Mouse (Mus musculus) liver, postnatal 0 days (tissue): Measurements from ENCODE around the gene Dock4. TPM values are rescaled to one million over a fixed set of nuclear protein-coding genes. Genes with fewer than 3 reads are reported as not detected.
A peak's percentile ranks its signal among the peaks of the same experiment; 100 is the strongest.

Experiments used
- ATAC-seq: fragments of 200-750 bp; cut with Nextera tagmentation; 2 replicates; pipeline ENCODE4 v1.8.0; 2017; ENCODE audit warnings: mild to moderate bottlenecking, moderate library complexity
- DNase-seq: peaks from one replicate; pipeline ENCODE4 v3.0.0-alpha.2; 2016
- H3K27ac ChIP-seq: fragments of 300-500 bp; sonication (generic); 2 replicates; pipeline ENCODE4 v1.5.1; 2014; ENCODE audit warnings: antibody characterized with exemption, moderate library complexity, mild to moderate bottlenecking, low read depth
- H3K27me3 ChIP-seq: fragments of 300-500 bp; sonication (generic); 2 replicates; pipeline ENCODE4 v1.6.1; 2014; ENCODE audit warnings: low read length, control low read depth, mixed read lengths; ENCODE audit not compliant: insufficient read depth
- H3K36me3 ChIP-seq: fragments of 300-500 bp; sonication (generic); replicated peaks from 2 replicates; pipeline ENCODE4 v1.6.1; 2014; ENCODE audit warnings: mild to moderate bottlenecking, control low read depth, low read length, moderate library complexity, mixed read lengths; ENCODE audit not compliant: insufficient read depth
- H3K4me1 ChIP-seq: fragments of 300-500 bp; sonication (generic); 2 replicates; pipeline ENCODE4 v1.6.1; 2014; ENCODE audit warnings: antibody characterized with exemption, mild to moderate bottlenecking, control low read depth; ENCODE audit not compliant: insufficient read depth
- H3K4me2 ChIP-seq: fragments of 300-500 bp; sonication (generic); 2 replicates; pipeline ENCODE4 v1.6.1; 2014; ENCODE audit warnings: low read depth, mild to moderate bottlenecking, low read length, moderate library complexity, mixed read lengths
- H3K4me3 ChIP-seq: fragments of 300-500 bp; sonication (generic); 2 replicates; pipeline ENCODE4 v1.5.1; 2014; ENCODE audit warnings: low read depth, low read length
- H3K9ac ChIP-seq: fragments of 300-500 bp; sonication (generic); replicated peaks from 2 replicates; pipeline ENCODE4 v1.6.1; 2014; ENCODE audit warnings: mild to moderate bottlenecking, moderate library complexity
- H3K9me3 ChIP-seq: fragments of 300-500 bp; sonication (generic); 2 replicates; pipeline ENCODE4 v1.6.1; 2016; ENCODE audit warnings: mild to moderate bottlenecking, control low read depth, low read length, mixed read lengths
- CTCF ChIP-seq: sonication (generic); IDR thresholded peaks from 2 replicates; pipeline ENCODE4 v1.5.1; 2016; ENCODE audit warnings: antibody characterized with exemption, low read depth
- EP300 ChIP-seq: IDR thresholded peaks from 2 replicates; pipeline ENCODE4 v1.6.1; 2016; ENCODE audit warnings: antibody characterized with exemption, low read depth, mild to moderate bottlenecking
- WGBS: fragments of 180-500 bp; shearing (Covaris S2); extraction: QIAGEN DNeasy Blood & Tissue Kit; methylation state at CpG from one replicate; pipeline ENCODE4 v1.1.7; 2014; ENCODE audit not compliant: insufficient replicate concordance; 5-methylcytosine and 5-hydroxymethylcytosine counted together
- polyA plus RNA-seq: library from polyadenylated mRNA; unstranded; fragments of >200 nt; fragmentation: Nextera tagmentation; extraction: Ambion mirVana; gene quantifications from 2 replicates; pipeline ENCODE4 v1.2.1, GENCODE M21; 2015

Gene Dock4
- polyA plus RNA-seq, 1 experiment from 2014 or later, result 1.3 TPM

- Histone ChIP-seq H3K36me3 (no peaks in the 10 kb centered on the region), H3K4me1 (no peaks in the 10 kb centered on the region), H3K4me3 (no peak overlapping the region), H3K27me3 (no peaks in the 10 kb centered on the region), H3K9ac (no peak overlapping the region), H3K27ac (no peak overlapping the region), H3K9me3 (no peaks in the 10 kb centered on the region), H3K4me2 (no peak overlapping the region)
- ATAC-seq (no peak), DNase-seq (no peak)
- TF ChIP-seq EP300, result no peak
- TF ChIP-seq CTCF, result no peak
These were observed 382.3 kb downstream of the Dock4 start for GRCm38 (mm10) chr12:40828025-40828424.

GRCm38 (mm10) chr12:40829269-40829668 lies 383.5 kb downstream of the Dock4 start:
- Histone ChIP-seq H3K9ac (no peak overlapping the region), H3K9me3 (no peaks in the 10 kb centered on the region), H3K4me2 (no peak overlapping the region), H3K27me3 (no peaks in the 10 kb centered on the region), H3K4me1 (no peaks in the 10 kb centered on the region), H3K36me3 (no peaks in the 10 kb centered on the region), H3K27ac (no peak overlapping the region), H3K4me3 (no peak overlapping the region)
- 79% methylated on average over 1 of the region's 1 CpGs for WGBS
- DNase-seq (no peak), ATAC-seq (no peak)
- TF ChIP-seq EP300 (no peak), CTCF (no peak)

- Histone ChIP-seq H3K4me3 (no peak overlapping the region), H3K9ac (no peak overlapping the region), H3K9me3 (no peaks in the 10 kb centered on the region), H3K36me3 (no peaks in the 10 kb centered on the region), H3K4me2 (no peak overlapping the region), H3K27ac (no peak overlapping the region), H3K4me1 (no peaks in the 10 kb centered on the region), H3K27me3 (no peaks in the 10 kb centered on the region)
- no peak for DNase-seq
- no peak for ATAC-seq
- WGBS, result 60% methylated on average over 8 of the region's 8 CpGs
- TF ChIP-seq EP300 (no peak), CTCF (peak; percentile 72)
These were observed 386.4 kb downstream of the Dock4 start for GRCm38 (mm10) chr12:40832157-40832556.

GRCm38 (mm10) chr12:40836924-40837323 lies 391.2 kb downstream of the Dock4 start:
- no peak overlapping the region for H3K4me2 ChIP-seq
- no peaks in the 10 kb centered on the region; the same call in 1 of the 2 replicates for H3K4me1 ChIP-seq
- no peak for ATAC-seq
- H3K27me3 ChIP-seq, result no peaks in the 10 kb centered on the region
- no peak overlapping the region for H3K4me3 ChIP-seq
- WGBS, result 83% methylated on average over 6 of the region's 6 CpGs
- TF ChIP-seq EP300, result no peak
- TF ChIP-seq CTCF, result no peak
- no peaks in the 10 kb centered on the region for H3K9me3 ChIP-seq
- DNase-seq, result no peak
- H3K36me3 ChIP-seq, result no peaks in the 10 kb centered on the region
- H3K27ac ChIP-seq, result no peak overlapping the region
- H3K9ac ChIP-seq, result no peak overlapping the region

- H3K4me2 ChIP-seq, result no peak overlapping the region
- H3K4me1 ChIP-seq, result peaks cover under 1% of the 10 kb centered on the region; the same call in 1 of the 2 replicates
- 4% methylated on average over 8 of the region's 8 CpGs for WGBS
These were observed 392.0 kb downstream of the Dock4 start for GRCm38 (mm10) chr12:40837597-40838337.

GRCm38 (mm10) chr12:40838338-40838695 lies 392.6 kb downstream of the Dock4 start:
- TF ChIP-seq EP300, result no peak
- TF ChIP-seq CTCF, result no peak
- 68% methylated on average over 2 of the region's 2 CpGs for WGBS

More at GRCm38 (mm10) chr12:40837597-40838337, 392.0 kb downstream of the Dock4 start:
- DNase-seq, result peak; percentile 74
- TF ChIP-seq EP300, result no peak
- TF ChIP-seq CTCF, result peak; percentile 93
- Histone ChIP-seq H3K27ac (no peak overlapping the region), H3K9me3 (no peaks in the 10 kb centered on the region), H3K36me3 (no peaks in the 10 kb centered on the region), H3K4me3 (no peak overlapping the region), H3K9ac (no peak overlapping the region), H3K27me3 (no peaks in the 10 kb centered on the region)
- 0 out of 2 replicates have a peak, but pooled peaks have one; percentile 19 for ATAC-seq

More at GRCm38 (mm10) chr12:40838338-40838695, 392.6 kb downstream of the Dock4 start:
- peaks cover 2% of the 10 kb centered on the region for H3K4me1 ChIP-seq
- H3K27ac ChIP-seq, result no peak overlapping the region
- no peak overlapping the region for H3K9ac ChIP-seq
- no peaks in the 10 kb centered on the region for H3K9me3 ChIP-seq
- H3K4me3 ChIP-seq, result no peak overlapping the region
- H3K27me3 ChIP-seq, result no peaks in the 10 kb centered on the region
- ATAC-seq, result no peak
- no peak for DNase-seq
- H3K4me2 ChIP-seq, result no peak overlapping the region
- no peaks in the 10 kb centered on the region for H3K36me3 ChIP-seq
